Mouse (Mus musculus) midbrain, embryonic 16.5 days (tissue): Measurements from ENCODE around the gene Tacc2. TPM values are rescaled to one million over a fixed set of nuclear protein-coding genes. Genes with fewer than 3 reads are reported as not detected.

Experiments
- ATAC-seq: fragments of 200-750 bp; cut with Nextera tagmentation; 2 replicates; pipeline ENCODE4 v1.8.0; 2017; ENCODE audit warnings: moderate TSS enrichment
- H3K27ac ChIP-seq: fragments of 300-500 bp; sonication (generic); 2 replicates; pipeline ENCODE4 v1.5.1; 2014; ENCODE audit warnings: mild to moderate bottlenecking, low read length, mixed read lengths
- H3K27me3 ChIP-seq: fragments of 300-500 bp; sonication (generic); 2 replicates; pipeline ENCODE4 v1.6.1; 2014; ENCODE audit warnings: low read depth, low read length, mixed read lengths; ENCODE audit not compliant: control insufficient read depth, insufficient read depth
- H3K36me3 ChIP-seq: fragments of 300-500 bp; sonication (generic); 2 replicates; pipeline ENCODE4 v1.6.1; 2014; ENCODE audit warnings: mild to moderate bottlenecking, low read length, moderate library complexity, mixed read lengths; ENCODE audit not compliant: control insufficient read depth, insufficient read depth
- H3K4me1 ChIP-seq: fragments of 300-500 bp; sonication (generic); 2 replicates; pipeline ENCODE4 v1.6.1; 2014; ENCODE audit warnings: mild to moderate bottlenecking, low read length, mixed read lengths; ENCODE audit not compliant: control insufficient read depth, insufficient read depth
- H3K4me2 ChIP-seq: fragments of 300-500 bp; sonication (generic); 2 replicates; pipeline ENCODE4 v1.6.1; 2014; ENCODE audit warnings: mild to moderate bottlenecking, low read length, mixed read lengths
- H3K4me3 ChIP-seq: fragments of 300-500 bp; sonication (generic); 2 replicates; pipeline ENCODE4 v1.5.1; 2014; ENCODE audit warnings: low read depth, mild to moderate bottlenecking, low read length, moderate library complexity, mixed read lengths
- H3K9ac ChIP-seq: fragments of 300-500 bp; sonication (generic); 2 replicates; pipeline ENCODE4 v1.6.1; 2014; ENCODE audit warnings: low read depth, low read length, mixed read lengths
- H3K9me3 ChIP-seq: fragments of 300-500 bp; sonication (generic); replicated peaks from 2 replicates; pipeline ENCODE4 v1.6.1; 2014; ENCODE audit warnings: mild to moderate bottlenecking, low read length, mixed read lengths; ENCODE audit not compliant: control insufficient read depth, poor library complexity, severe bottlenecking
- WGBS: fragments of 180-500 bp; shearing (Covaris S2); extraction: QIAGEN DNeasy Blood & Tissue Kit; methylation state at CpG from one replicate; pipeline ENCODE4 v1.1.7; 2014; 5-methylcytosine and 5-hydroxymethylcytosine counted together
- polyA plus RNA-seq: library from polyadenylated mRNA; unstranded; fragments of >200 nt; fragmentation: Nextera tagmentation; extraction: Ambion mirVana; gene quantifications from 2 replicates; pipeline ENCODE4 v1.2.1, GENCODE M21; 2015

Tacc2 gene
- polyA plus RNA-seq, 1 experiment from 2014 or later: 61.1 TPM

DNA sequence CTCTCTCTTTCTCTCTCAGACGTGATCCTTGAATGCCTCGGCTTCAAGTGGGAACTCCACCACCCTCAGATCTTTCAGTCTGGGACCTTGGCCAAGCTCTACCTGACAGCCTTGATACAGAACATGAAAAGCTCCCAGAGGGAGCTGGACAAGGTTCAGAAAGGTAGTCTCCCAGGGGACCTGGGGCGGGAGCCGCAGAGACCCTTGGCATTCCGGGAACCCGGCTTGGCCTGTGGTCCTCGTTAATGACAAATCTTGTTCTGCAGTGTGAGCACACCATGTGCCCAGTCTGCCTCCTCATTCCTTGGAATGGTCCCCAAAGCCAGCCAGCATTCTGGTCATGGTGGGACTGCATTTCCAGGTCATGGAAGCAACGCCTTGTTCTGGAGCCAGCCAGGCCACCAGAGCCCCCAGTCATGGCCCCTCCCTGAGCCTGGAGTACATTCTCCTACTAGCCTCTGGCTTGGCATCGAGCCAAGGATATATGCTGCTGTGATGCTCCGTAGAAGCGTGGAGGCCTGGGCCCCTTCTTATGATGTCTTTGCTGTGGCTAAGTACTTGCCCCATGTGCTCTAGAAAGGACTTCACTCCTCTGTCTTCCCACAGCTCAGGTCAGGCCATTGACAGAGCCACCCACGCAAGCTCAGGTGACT, 208.8 kb downstream of the Tacc2 start:
- no peak overlapping the region for H3K4me3 ChIP-seq
- no peak overlapping the region for H3K4me2 ChIP-seq
- ATAC-seq: no peak
- H3K9ac ChIP-seq: no peak overlapping the region
- H3K27me3 ChIP-seq: no peaks in the 10 kb centered on the region
- no peaks in the 10 kb centered on the region for H3K9me3 ChIP-seq
- no peaks in the 10 kb centered on the region for H3K4me1 ChIP-seq
- H3K36me3 ChIP-seq: no peaks in the 10 kb centered on the region
- no peak overlapping the region for H3K27ac ChIP-seq
- 81% methylated on average over 12 of the region's 12 CpGs for WGBS

DNA sequence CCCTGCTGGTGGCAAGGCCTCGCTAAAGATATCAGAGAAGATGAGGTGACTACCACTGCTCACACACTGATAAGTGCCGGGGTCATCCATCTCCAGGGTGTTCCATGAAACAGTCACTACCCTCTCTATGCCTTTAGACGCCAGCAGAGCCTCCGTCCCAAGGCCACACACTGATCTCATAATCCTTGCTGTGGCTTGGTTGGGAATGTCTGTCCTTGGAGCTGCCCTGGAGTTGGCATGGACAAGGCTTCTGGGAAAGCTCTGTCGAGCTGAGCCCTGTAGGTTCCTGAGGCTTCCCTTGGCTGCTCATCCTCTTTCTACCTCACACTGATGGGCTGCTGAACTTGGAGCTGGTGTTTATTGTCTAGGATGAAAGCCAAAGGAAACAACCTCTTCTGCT, 209.5 kb downstream of the Tacc2 start:
- no peaks in the 10 kb centered on the region for H3K36me3 ChIP-seq
- 77% methylated on average over 5 of the region's 5 CpGs for WGBS
- no peak for ATAC-seq
- H3K4me1 ChIP-seq: no peaks in the 10 kb centered on the region
- H3K27me3 ChIP-seq: no peaks in the 10 kb centered on the region
- H3K9me3 ChIP-seq: no peaks in the 10 kb centered on the region
- no peak overlapping the region for H3K9ac ChIP-seq
- H3K27ac ChIP-seq: no peak overlapping the region
- H3K4me3 ChIP-seq: no peak overlapping the region
- H3K4me2 ChIP-seq: no peak overlapping the region

- WGBS: 95% methylated on average over 4 of the region's 4 CpGs
- Histone ChIP-seq H3K4me1 (no peaks in the 10 kb centered on the region), H3K4me3 (no peak overlapping the region), H3K4me2 (no peak overlapping the region), H3K36me3 (no peaks in the 10 kb centered on the region), H3K27me3 (no peaks in the 10 kb centered on the region), H3K9ac (no peak overlapping the region), H3K27ac (no peak overlapping the region), H3K9me3 (no peaks in the 10 kb centered on the region)
- no peak for ATAC-seq
Observed at GRCm38 (mm10) chr7:130787537-130787936, 210.3 kb downstream of the Tacc2 start.

DNA sequence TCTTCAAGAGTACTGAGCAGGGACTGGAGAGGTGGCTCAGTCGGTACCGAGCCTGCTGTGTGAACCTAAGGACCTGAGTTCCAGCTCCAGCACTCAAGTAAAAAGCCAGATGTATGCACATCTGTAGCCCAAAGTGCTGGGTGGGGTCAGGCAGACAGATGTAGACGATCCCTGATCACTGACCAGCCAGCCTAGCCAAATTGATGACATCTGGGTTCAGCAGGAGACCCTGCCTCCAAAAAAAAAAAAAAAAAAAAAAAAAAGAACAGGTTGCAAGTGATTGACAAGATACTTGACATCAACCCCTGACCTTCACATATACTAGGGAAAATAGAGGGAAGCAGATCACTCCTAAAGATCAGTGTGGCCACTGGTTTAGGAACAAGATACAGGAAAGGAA, 211.7 kb downstream of the Tacc2 start:
- WGBS: 90% methylated on average over 3 of the region's 3 CpGs

GRCm38 (mm10) chr7:130789456-130789855, 212.2 kb downstream of the Tacc2 start:
- Histone ChIP-seq H3K4me2 (no peak overlapping the region), H3K9ac (no peak overlapping the region), H3K9me3 (no peaks in the 10 kb centered on the region), H3K36me3 (no peaks in the 10 kb centered on the region), H3K4me3 (no peak overlapping the region), H3K27ac (no peak overlapping the region), H3K4me1 (no peaks in the 10 kb centered on the region), H3K27me3 (no peaks in the 10 kb centered on the region)
- ATAC-seq: no peak
- WGBS: 84% methylated on average over 7 of the region's 7 CpGs

More for the DNA sequence above, 211.7 kb downstream of the Tacc2 start:
- H3K27ac ChIP-seq: no peak overlapping the region
- no peaks in the 10 kb centered on the region for H3K9me3 ChIP-seq
- no peaks in the 10 kb centered on the region for H3K27me3 ChIP-seq
- H3K4me2 ChIP-seq: no peak overlapping the region
- no peaks in the 10 kb centered on the region for H3K4me1 ChIP-seq
- no peak overlapping the region for H3K4me3 ChIP-seq
- H3K36me3 ChIP-seq: no peaks in the 10 kb centered on the region
- no peak overlapping the region for H3K9ac ChIP-seq
- no peak for ATAC-seq

DNA sequence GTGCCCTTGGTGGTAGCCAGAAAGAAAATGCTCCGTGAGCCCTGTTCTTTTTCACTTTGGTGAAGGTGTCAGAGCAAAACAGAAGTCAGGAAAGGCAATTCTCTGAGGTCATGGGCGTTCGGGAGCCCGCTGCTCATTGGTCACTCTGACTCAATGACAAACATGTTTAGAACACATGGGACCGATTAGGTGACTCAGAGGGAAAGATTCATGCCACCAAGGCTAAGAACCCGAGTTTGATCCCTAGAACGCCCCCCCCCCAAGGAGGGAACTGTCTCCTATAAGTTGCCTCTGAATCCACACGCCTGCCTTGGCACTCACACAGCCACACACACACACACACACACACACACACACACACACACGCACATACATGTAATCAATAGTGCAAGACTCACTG, 216.4 kb downstream of the Tacc2 start:
- ATAC-seq: no peak

DNA sequence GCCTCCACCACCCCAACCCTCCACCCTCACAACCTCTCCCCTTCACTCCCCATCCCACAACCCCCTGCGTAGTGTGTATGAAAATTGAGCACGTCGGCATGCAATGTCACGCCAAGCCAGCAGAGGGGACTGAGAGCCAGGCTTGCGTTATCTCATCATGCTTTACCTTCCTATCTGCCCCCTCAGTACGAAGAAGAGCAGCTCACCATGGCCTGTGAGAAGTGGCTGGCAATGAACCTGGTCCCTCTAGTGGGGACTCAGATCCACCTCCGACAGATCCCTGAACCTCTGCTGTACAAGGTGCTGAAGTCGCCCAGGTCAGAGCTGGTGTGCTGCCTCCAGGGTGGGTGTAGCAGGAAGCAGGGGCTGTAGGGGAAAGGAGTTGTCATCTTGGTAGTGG, 219.5 kb downstream of the Tacc2 start:
- H3K4me3 ChIP-seq: no peak overlapping the region
- H3K27me3 ChIP-seq: no peaks in the 10 kb centered on the region
- H3K36me3 ChIP-seq: no peaks in the 10 kb centered on the region
- no peak overlapping the region for H3K4me2 ChIP-seq
- no peak for ATAC-seq
- no peak overlapping the region for H3K9ac ChIP-seq
- no peaks in the 10 kb centered on the region for H3K4me1 ChIP-seq
- H3K27ac ChIP-seq: no peak overlapping the region
- 60% methylated on average over 8 of the region's 8 CpGs for WGBS
- no peaks in the 10 kb centered on the region for H3K9me3 ChIP-seq

More for the DNA sequence above, 216.4 kb downstream of the Tacc2 start:
- no peak overlapping the region for H3K4me2 ChIP-seq
- H3K27ac ChIP-seq: no peak overlapping the region
- no peaks in the 10 kb centered on the region for H3K4me1 ChIP-seq
- no peak overlapping the region for H3K4me3 ChIP-seq
- no peaks in the 10 kb centered on the region for H3K27me3 ChIP-seq
- no peaks in the 10 kb centered on the region for H3K36me3 ChIP-seq
- WGBS: 80% methylated on average over 9 of the region's 9 CpGs
- no peaks in the 10 kb centered on the region for H3K9me3 ChIP-seq
- H3K9ac ChIP-seq: no peak overlapping the region

- H3K9ac ChIP-seq: no peak overlapping the region
- no peaks in the 10 kb centered on the region for H3K9me3 ChIP-seq
- H3K27ac ChIP-seq: no peak overlapping the region
- ATAC-seq: no peak
- no peak overlapping the region for H3K4me2 ChIP-seq
- H3K4me1 ChIP-seq: no peaks in the 10 kb centered on the region
- H3K27me3 ChIP-seq: no peaks in the 10 kb centered on the region
- no peak overlapping the region for H3K4me3 ChIP-seq
- WGBS: 94% methylated on average over 6 of the region's 6 CpGs
- no peaks in the 10 kb centered on the region for H3K36me3 ChIP-seq
Observed at GRCm38 (mm10) chr7:130797524-130797923, 220.3 kb downstream of the Tacc2 start.

GRCm38 (mm10) chr7:130799418-130799817, 222.2 kb downstream of the Tacc2 start:
- H3K9ac ChIP-seq: no peak overlapping the region
- no peak for ATAC-seq
- no peaks in the 10 kb centered on the region for H3K9me3 ChIP-seq
- H3K4me3 ChIP-seq: no peak overlapping the region
- H3K36me3 ChIP-seq: no peaks in the 10 kb centered on the region
- WGBS: 90% methylated on average over 10 of the region's 10 CpGs
- H3K4me1 ChIP-seq: no peaks in the 10 kb centered on the region
- H3K4me2 ChIP-seq: no peak overlapping the region
- H3K27ac ChIP-seq: no peak overlapping the region
- no peaks in the 10 kb centered on the region for H3K27me3 ChIP-seq
